Mouse (Mus musculus) heart, adult 2 months (tissue): Measurements from ENCODE around the gene Lrrc43.

Experiments
- CTCF ChIP-seq: fragments of 200-600 bp; IDR thresholded peaks from 2 replicates; pipeline ENCODE4 v1.8.1; 2022; ENCODE audit warnings: antibody characterized with exemption, mild to moderate bottlenecking, moderate library complexity
- EP300 ChIP-seq: fragments of 200-500 bp; IDR thresholded peaks from 2 replicates; pipeline ENCODE4 v1.6.1; 2011; ENCODE audit warnings: low read depth, low read length, control low read depth; ENCODE audit not compliant: insufficient read depth
- POLR2A ChIP-seq: fragments of 200-500 bp; IDR thresholded peaks from 2 replicates; pipeline ENCODE4 v1.6.1; 2011; ENCODE audit warnings: mild to moderate bottlenecking, low read depth, low read length, control low read depth; ENCODE audit not compliant: insufficient read depth

GRCm38 (mm10) chr5:123442283-123442682 lies 46.8 kb upstream of the Lrrc43 start:
- TF ChIP-seq CTCF (no peak), POLR2A (no peak), EP300 (no peak)
